Mouse (Mus musculus): ENCODE results near the gene Sdk1.

Sdk1 gene

DNA sequence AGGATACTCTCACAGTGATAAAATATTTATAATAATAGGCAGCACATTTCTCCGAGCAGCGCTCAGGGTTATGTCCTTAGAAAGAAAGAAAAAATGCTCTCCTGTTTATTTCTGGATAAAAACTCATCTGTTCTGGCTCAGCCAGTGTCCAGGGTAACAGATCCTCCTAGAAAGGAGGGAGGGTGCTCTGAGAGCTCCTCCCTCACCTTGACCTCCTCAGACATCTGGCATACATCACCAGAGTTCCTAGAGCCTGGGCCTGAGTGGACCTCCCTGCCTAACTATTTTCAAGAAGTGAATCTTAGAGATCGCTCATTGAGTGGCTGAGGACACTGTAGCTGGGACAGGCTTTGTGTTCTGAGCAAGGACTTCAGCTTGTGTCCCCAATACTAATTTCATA, 760.7 kb downstream of the Sdk1 start:
- no peak for DNase-seq (ENCODE audit: low spot score)

DNA sequence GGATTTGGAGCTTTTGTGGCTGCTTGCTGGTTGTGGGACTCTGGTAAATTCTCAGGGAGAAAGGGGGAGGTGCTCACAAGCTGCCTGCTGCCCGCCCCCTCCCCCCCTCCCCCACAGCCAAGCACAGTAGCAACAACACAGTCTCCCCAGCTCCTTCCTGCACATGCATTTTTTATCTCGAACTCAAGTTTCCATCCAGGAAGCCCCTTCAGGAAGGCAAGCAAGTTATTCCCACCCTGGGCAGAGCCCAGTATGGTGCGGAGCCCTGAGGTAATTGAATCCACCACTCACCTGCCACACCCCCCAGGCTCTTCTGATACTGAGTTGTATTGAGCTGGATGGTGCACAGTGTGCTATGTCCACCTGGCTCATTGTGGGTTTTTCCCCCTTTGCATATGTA, 768.9 kb downstream of the Sdk1 start:
- no peak for DNase-seq (ENCODE audit: low spot score)

DNA sequence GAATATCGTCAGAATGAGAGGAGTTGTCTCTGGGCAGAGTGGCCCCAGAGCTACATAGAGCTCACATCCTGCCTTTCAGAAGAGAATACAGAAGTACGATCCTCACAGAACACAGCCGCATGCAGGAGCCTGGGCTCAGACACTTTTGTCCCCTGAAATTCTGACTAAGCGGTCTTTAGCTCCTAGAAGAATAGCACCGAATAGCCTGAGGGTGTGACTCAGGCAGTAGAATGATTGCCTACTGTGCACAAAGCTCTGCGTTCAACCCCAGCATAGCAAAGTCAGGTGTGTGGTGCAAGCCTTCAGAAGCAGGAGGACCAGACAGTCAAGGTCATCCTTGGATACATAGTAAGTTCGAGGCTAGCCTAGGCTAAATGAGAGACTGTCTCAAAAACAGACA, 775.7 kb downstream of the Sdk1 start:
- no peak for DNase-seq (ENCODE audit: low spot score)

DNA sequence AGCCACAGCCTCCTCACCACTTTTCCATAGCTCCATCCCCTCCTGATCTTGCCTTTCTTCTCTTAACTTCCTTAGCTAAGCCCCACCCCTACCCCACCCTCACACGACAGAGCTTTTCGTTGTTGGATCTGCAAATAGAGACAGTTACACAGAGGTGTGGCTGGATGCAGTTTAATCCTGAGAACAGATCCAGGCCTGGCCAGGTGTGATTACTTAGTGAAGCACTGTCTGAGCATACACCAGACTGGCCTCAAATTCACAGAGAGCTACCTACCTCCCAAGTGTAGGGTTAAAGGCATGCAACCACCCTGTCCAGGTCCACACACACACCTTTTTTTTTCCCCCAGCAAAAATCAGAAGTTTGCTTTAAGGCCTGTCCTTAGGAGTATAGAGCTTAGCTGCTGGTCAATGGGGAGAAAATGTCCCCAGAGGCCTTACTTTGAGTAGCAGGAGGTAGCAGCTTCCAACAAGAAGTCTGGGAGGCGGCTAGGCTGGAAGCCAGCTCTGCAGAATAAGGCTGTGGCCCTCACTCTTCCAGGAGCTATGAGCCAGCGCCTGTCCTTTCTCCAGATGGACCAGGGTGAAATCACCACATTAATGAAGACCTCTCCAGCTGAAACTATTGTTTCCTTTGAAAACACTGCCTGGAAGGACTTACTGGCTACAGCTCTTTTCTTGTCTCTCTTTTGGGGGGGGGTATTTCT, 781.7 kb downstream of the Sdk1 start:
- DNase-seq (ENCODE audit: low spot score), result no peak

DNA sequence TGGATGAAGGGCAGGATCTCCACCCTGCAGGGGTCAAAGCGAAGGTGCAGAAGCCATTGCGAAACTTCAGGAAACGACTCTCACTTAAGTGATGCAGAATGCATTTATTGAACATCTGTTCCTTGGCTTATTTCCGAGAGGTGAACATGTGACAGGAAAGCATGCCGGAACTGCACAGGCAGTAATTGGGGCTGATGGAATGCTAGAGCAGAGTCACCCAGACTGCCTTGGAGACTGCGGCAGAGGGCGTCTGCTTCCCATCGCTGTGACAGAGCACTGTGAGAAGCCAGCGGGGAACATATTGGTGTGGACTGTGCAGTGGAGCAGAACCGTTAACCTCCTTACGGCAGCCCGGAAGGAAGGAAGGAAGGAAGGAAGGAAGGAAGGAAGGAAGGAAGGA, 783.2 kb downstream of the Sdk1 start:
- no peak for DNase-seq (ENCODE audit: low spot score)

DNA sequence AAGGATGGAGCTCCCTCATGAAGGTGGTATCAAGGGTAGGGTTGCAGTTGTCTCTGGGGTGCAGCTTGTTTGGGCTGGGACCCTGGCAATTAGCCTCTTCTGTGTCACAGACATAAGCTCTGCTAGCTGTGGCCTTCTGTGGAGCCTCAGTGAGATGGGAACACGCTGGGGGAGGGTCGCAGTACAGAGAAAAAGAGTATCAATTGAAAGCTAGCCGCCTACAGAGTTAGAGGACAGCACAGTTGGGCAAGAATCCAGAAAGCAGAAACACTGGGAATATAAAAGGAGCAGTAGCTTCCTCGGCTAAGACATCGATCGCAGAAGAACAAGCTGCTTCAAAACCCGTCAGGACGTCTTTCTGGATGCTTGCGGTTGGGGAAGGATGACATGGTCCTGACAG, 795.2 kb downstream of the Sdk1 start:
- DNase-seq (ENCODE audit: low spot score), result no peak

DNA sequence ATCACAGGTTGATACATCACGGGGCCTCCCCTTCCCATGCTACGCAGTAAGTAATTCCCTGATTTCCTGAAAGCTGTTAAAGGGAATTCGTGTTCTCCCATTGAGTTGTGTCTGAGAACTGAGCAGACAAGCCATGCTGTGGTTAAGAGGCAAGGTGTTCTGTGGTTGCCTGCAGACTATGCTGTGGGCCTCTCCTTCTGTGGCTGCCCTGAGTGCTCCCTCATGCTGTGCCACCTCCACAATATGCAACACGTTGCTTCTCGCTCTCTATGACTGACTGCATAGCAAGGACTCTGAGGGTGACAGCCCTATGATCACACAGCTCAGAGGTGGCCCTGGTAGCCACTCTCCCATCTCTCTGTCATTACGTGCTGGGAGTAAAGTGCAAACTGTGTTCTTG, 797.9 kb downstream of the Sdk1 start:
- DNase-seq (ENCODE audit: low spot score), result no peak

DNA sequence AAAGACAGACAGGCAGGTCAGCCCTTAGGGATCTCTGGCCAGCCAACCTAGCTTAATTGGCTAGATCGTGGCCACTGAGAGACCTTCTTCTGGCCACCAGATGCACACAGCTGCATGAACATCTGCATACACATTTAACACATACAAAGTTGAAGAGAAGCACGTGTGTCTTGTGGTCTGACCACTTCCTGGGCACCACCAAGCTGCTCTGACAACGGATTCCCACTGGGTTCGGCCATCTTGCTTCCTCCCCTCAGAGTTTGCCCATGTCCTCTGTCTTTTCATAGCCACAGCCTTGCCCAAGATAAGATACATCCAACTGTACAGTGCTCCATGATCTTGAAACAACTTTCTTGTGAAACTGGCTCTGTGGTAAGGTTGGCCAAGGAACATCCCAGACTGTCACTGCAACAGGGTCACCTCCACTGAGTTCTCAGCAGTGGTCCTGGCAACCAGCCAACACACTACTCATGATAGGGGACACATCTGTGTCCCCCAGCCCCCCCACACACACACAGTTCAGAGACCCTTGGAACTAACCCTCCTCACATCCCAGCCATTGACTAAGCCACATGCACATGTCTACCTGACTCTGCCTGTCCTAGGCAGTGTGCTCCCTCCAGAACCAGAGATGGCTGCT, 798.7 kb downstream of the Sdk1 start:
- no peak for DNase-seq (ENCODE audit: low spot score)

DNA sequence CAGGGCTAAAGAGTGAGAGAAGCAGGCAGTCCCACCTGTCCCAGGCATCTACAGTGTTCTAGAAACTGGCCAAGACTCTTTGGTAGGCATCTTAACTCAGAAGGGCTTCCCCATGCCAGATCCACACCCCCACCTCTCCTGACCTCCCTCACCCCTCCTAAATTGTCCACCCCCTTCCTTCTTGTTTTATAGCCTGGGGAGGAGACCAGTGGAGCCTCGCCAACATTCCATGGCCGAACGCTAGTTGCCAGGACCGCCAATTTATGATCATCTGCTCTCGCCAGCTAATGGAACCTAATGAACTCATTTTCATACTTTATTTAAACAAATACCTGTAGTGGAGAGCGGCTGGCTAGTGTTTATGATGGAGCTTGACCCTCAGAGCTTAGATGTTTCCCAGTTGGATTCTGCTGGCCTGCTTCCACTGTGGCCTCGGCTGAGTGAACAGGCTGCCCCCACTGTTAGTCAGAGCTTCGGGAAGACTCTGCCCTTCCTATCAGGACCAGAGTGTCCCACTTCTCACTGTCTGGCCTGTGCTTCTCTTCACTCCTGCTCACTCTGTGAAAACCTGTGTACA, 800.0 kb downstream of the Sdk1 start:
- DNase-seq (ENCODE audit: low spot score), result peak; percentile 5

DNA sequence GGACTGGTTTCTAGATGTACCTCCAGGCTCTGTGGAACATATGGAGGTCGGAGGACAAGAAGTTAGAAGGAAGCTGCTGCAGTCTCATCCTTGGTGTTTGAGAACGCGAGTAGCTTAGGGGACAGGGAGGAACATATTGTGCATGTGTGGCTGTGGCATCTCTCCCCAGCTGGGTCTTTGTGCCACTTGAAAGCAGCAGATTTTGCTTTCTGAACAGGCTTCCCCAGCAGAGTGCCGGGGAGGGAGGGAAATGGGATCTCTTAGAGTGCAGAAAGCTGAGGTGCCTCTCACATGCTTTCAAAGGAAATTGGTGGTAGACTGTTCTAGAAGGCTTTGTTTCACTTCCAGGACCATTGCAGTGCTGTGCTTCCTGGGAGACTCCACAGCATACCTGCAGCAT, 820.5 kb downstream of the Sdk1 start:
- no peak for DNase-seq (ENCODE audit: low spot score)

DNA sequence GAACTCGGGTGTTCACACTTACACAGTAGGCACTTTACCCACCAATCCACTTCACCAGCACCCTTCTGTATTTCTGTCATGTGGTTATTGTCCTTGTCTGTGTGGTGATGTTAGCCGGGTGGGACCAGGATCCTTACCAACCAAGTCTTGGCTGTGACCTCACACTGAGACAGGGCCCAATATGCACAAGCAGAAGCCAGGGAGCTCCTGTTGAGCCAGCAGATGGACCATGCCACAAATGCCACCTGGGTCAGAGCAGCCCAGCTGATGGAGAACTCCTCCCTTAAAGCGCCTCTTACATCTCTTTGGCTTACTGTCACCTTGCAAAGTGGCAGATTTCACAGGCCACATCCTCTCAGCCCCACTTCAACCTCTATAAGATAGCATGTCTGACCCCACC, 830.0 kb downstream of the Sdk1 start:
- no peak for DNase-seq (ENCODE audit: low spot score)

DNA sequence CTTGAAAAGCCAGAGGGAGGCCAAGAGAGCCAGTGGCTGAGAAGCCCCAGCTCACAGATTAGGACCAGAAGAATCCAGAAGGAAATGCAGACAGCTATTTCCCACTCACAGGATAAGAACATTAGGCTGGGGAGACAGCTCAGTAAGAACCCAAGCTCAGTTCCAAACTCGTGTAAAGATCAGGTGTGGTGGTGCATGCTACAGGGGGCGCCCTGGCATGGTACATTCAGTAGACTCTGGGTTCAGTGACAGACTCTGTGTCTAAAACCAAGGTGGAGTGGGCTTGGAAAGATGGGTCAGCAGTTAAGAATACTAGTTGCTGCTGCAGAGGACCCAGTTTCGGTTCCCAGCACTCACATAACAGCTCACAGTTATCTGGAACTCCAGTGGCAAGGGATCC, 832.6 kb downstream of the Sdk1 start:
- no peak for DNase-seq (ENCODE audit: low spot score)

DNA sequence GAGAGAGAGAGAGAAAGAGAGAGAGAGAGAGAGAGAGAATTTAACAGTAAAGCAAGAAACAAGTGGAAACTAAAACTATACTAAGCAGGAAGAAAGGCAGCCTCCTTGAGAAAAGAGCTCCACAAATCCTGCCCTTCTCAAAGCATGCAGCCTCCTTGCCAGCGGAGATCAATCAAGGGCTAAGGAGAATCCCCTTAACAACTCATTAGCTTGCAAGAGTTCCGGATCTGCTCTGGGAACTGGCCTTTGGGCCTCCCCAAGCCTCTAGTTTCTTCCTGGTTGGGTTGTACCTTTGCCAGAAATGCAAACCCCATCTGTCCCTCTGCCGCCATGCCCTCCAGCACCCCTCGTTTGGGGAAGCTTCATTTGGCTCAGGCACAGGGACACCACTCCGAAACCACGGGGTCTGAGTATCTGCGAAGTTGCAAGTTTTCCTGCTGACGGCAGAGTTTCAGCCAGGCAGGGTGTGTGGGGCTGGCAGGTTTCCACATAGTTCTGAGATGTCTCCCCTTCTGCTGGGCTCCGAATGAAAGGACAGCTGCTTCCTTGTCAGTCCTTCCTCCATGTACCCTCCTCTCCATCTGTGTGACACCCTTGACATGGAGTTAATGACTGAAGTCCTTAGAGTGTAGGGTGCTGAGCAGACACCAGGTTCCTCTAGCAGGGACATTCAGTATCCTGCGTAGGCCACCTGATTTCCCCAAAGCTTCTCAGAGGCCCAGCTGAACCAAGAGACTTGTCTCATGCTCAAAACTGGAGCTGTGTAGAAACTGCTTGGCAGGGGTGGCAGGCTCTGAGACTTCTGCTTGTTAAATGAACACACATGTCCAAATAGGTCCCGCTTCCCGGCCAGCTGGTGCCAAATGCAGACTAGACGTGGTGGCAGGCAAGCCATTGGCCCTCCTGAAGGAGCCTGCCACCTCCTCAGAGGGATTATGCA, 833.5 kb downstream of the Sdk1 start:
- DNase-seq (ENCODE audit: low spot score), result peak; percentile 14

DNA sequence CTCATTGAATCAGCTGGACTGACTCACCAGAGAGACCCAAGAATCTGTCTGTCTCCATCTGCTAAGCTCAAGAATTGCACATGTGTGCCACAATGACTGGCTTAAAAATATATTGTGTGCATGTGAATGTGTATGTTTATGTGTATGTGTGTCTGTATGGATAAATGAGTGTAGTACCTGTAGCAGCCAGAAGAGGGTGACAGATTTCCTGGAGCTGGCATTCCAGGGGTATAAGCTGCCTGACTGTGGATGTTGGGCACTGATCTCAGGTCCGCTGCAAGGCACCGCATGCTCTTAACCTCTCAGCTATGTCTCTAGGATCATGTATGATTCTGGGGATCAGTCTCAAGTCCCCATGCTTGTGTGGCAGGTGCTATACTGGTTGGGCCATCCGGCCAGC, 839.4 kb downstream of the Sdk1 start:
- DNase-seq (ENCODE audit: low spot score), result no peak

DNA sequence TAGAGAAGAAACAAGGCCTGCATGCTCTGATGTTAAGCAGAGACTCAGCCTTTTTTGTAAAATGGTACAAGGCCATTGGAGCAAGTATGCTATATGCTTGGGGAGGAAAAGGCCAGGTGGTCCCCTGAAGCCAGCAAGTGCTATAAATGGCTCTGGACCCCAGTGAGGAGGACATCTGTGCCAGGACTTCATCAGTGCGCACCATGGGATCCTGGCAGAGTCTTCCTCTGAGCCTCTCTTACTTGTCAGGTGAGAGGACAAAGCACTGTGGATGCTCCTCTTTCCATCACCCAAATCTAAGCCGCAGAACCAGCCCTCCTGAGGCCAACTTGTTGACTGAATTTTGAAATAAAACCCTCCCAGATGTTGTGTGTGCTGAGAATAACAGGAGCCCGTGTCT, 839.8 kb downstream of the Sdk1 start:
- DNase-seq (ENCODE audit: low spot score), result no peak

DNA sequence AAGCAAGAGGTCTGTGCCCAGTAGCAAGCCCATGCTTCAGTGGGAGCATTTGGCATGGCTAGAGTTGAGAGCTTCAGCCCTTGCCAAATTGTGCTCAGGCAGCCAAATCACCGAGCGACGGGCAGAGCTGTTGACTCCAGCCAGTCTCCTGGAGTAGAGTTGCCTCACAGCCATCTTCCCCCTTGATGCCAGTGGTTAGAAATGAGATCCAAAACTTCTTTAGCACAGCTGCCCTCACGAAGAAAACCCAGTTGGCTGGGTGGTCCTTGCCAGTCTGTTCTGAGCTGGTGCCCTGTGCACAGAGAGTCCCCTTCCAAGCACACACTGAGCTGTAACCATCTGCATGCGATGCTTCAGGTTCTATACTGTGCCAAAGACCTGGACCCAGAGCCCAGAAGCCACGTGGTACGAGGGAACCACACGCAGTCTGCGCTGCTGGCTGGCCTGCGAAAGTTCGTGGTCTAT, 855.1 kb downstream of the Sdk1 start:
- DNase-seq (ENCODE audit: low spot score), result no peak

DNA sequence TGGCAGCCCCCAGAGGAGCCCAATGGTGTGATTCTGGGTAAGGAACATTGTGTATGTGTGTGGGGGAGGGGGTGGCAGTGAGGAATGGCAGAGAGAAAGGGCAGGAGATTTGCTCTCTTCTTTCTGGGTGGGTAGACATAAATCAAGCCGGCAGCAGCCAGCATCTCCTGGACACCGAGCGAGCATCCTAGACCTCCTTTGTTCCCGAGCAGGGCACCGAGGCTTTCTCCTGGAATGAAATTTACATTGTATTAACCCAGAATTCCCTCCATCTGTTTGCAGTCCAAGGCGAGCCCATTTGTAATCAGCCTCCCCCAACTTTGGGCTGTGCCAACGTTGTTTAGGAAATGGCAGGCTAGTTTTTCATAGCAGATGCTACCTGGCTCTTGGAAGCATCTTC, 858.9 kb downstream of the Sdk1 start:
- no peak for DNase-seq (ENCODE audit: low spot score)

DNA sequence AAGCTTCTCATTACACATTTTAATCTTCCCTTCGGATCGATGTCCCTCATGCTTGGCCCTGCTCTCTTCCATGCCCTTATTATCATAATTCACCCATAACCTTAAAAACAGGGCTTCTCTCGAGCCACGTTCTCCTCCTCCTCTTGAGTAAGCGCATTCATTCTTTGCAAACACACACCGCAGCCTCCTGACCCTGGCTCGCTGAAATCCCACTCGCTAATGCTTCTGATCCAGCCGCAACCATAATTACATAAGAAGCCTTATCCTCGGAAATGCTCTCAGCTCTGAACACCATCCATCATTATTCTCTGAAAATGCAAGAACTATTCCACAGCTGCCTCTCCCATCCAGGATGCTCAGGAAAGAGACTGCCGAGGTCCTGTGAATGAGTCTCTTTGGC, 866.1 kb downstream of the Sdk1 start:
- no peak for DNase-seq (ENCODE audit: low spot score)

DNA sequence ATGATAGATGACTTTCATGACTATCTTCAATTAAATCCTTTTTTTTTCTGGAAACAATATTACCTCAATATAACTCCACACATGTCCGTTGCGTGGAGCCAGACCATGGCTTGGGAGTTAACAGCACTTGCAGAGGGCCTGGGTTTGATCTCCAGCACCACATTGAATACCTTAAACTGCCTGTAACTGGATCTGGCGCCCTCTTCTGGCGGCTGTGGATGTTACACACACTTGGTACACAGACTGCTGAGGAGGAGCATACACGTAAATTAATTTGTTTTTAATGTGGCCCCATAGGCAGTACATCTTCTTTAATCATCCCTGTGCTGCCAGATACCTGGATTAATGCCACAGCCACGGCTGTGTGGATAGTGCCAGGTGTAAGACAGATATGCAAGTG, 870.7 kb downstream of the Sdk1 start:
- DNase-seq (ENCODE audit: low spot score), result no peak

DNA sequence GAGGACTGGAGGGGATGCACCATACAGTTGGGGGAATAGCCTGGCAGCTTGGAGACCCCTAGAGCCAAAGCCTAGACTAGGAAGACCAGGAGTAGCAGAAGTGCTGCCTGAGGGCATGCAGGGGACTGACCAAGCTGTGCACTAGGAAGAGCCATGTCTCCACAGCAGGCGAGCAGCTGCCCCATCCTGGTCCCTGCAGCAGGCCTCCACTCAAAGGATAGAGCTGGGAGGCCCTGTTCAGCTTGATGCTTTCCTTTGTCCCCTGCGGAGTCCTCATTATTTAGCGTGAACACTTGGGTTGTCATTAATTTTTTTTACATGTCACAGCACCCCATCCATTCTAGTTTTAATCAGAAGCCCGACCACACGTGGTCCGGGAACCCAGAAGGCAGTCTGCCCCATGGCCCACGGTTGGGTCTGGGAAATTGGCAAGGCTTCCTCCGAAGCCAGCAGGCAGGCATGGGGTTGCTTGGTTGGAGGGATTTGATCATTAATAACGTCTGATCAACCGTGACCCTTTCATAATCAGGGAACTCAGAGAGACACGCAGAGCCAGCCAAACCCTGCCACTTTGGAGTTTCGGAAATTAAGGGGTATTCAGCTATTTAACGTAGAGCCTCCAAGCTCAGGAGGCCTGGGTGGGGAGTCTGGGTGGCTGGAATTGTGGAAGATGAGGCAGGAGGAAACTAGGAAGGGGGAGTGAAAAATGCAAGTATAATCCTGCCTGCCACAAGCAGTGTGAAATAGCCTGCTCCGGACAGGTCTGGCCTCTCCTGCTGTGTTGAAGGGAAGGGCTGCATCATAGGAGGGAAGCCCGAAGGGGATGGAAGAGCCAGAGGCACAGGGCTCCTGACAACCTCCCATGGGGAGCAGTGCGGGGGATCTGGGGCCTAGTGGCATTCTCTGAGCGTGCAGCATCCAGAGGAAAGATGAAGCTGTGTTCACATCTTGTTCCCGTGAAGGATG, 872.2 kb downstream of the Sdk1 start:
- no peak for DNase-seq (ENCODE audit: low spot score)

DNA sequence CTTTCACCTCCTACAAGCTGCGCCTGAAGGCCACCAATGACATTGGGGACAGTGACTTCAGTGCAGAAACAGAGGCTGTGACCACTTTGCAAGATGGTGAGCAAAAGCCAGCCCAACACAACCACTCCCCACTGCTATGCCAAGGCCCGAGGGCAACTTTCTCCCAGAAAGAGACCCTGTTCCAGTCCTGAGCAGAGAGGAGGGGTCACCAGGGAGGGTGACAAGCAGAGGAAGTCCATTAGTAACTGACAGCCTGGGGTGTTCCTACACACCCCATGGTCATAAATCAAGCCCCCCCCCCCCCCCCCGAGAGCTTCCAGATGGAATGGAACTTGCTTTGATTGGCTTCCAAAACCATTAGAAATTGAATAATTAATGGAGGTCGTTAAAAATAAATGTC, 886.5 kb downstream of the Sdk1 start:
- DNase-seq (ENCODE audit: low spot score), result no peak

Measured in urinary bladder, postnatal 25 days (tissue).